Mouse (Mus musculus): ENCODE results near the gene Gne.

The Gne gene

GRCm38 (mm10) chr4:44022323-44022722, 61.7 kb downstream of the Gne start:
- peak in 1 of 2 experiments; percentile 31 for DNase-seq

GRCm38 (mm10) chr4:44016791-44017190, 67.2 kb downstream of the Gne start:
- DNase-seq = no peak

DNA sequence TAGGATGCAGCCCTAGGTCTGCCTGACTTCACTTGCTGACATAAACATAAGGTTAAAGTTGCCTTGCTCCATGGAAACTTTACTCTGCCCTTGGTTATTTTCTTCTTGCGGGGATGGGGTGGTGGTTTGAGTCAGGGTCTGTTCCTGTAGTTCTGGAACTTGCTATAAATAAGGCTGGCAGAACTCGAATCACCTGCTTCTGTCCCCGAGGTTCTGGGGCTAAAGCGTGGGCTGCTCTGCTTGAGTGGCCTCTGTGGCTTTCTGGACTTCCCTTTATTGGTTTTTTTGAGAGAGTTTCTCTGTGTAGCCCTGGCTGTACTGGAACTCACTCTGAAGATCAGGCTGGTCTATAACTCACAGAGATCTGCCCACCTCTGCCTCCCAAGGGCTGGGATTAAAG, 67.9 kb downstream of the Gne start:
- no peak for DNase-seq

GRCm38 (mm10) chr4:44013391-44014070, 70.4 kb downstream of the Gne start:
- no peak for DNase-seq

DNA sequence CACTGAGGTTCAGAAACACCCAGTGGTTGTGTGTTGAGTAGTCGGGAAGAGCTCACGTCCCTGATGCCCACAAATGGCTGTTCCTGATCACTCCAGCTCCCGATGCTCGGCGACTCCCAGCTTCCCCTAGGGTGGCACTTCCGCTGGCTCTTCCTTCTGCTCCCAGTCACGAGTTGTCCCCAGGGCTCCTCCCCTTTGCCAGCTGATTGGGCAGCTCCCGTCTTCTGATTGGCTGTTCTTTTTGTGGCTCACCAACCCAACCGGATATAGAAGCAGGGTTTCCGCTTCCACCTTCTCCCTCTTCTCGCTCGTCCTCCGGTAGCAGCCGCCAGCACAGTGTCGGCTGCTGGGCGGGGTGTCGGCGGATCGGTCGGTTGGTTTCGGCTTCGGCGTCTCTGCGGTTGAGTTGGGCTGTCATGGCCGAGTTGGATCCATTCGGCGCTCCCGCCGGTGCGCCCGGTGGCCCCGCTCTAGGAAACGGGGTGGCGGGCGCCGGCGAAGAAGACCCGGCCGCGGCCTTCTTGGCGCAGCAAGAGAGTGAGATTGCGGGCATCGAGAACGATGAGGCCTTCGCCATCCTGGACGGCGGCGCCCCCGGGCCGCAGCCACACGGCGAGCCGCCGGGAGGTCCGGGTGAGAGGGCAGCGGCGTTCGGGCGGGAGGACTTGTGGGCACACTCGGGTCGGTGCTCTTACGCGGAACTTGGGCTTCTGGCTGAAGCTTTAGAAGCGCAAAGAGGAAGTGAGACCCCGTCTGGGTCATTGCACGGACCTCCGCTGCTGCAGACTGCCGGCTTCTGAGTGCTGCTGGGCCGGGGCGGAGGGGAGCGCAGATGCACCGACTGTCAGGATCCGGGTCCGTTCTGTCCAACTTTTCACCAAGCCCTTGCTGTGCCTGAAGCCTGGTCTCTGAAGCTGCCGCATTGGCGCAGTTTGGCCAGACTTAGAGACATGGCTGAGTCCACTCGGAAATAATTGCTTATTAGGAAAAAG, 71.3 kb downstream of the Gne start:
- DNase-seq = peak; percentile 87 to 91

GRCm38 (mm10) chr4:44011799-44012198, 72.2 kb downstream of the Gne start:
- DNase-seq = no peak

- DNase-seq = no peak
Observed at GRCm38 (mm10) chr4:44010893-44011292, 73.1 kb downstream of the Gne start.

GRCm38 (mm10) chr4:44010176-44010575, 73.8 kb downstream of the Gne start:
- DNase-seq = no peak

- DNase-seq = no peak
Observed at GRCm38 (mm10) chr4:44004623-44005409, 79.2 kb downstream of the Gne start.

GRCm38 (mm10) chr4:44004126-44004525, 79.9 kb downstream of the Gne start, which contains the start of gene Clta:
Clta (plus strand) TSS chr4:44004452.
- DNase-seq = no peak

- no peak for DNase-seq
Observed at GRCm38 (mm10) chr4:44003622-44004021, 80.4 kb downstream of the Gne start.

- DNase-seq = no peak
Observed at GRCm38 (mm10) chr4:43994342-43994741, 89.6 kb downstream of the Gne start.

DNA sequence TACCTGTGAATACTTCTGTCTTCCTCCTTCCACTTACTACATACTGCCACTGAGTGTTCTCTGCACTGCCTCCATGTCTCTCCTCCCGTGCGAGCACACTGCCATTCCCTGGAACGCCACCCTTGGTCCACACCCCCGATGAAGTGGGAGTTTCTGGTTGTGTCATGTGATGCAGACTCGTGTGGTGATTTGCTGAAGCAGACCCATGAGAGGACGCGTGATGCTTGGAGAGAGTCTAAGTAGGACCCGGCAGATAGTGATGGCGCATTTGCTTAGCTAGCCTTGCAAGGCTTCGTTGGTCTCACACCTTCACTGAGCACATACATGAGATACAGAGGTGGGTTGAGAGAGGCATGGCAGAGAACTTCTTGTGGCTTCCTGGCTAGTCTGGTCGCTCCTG, 90.9 kb downstream of the Gne start:
- no peak for DNase-seq

DNA sequence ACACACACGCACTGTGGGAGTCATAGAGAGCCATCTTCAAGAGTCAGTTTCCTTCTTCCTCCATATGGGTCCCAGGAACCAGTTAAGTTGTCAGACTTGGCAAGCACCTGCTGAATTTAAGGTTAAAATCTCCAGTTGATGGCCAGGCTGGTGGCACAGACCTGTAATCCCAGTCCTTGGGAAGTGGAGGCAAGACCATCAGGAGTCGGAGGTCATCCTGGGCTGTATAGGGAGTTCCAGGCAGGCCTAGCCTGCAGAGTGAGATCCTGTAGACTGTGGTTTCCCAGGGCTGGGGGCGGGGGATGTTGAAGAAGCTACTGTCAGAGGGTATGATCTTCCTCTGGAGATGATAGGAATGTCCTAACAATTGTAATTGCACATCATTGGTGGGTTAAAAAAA, 95.0 kb downstream of the Gne start:
- DNase-seq = no peak

- no peak for DNase-seq
Observed at GRCm38 (mm10) chr4:43984326-43984725, 99.7 kb downstream of the Gne start.
